Mouse (Mus musculus): ENCODE measurements around the gene Cnot6l. TPM values are rescaled to one million over a fixed set of nuclear protein-coding genes. Genes with fewer than 3 reads are reported as not detected.

The Cnot6l gene
- total RNA-seq, 1 experiment from 2014 or later: 102 TPM

Other genes starting within 250 kb of the Cnot6l start
- not detected in 2 replicates for gene Cxcl13, start 207.2 kb downstream of the Cnot6l start, total RNA-seq (2021)
- 20.5 and 24.9 TPM in 2 replicates for gene Mrpl1, start 45.3 kb upstream of the Cnot6l start, total RNA-seq (2021)
- gene Fras1, start 209.8 kb upstream of the Cnot6l start, total RNA-seq (2021): 2.1 and 3.5 TPM in 2 replicates

Data from adrenal gland, postnatal 25 days (tissue).